Mouse (Mus musculus): ENCODE results near the gene Rps21.

Gene Rps21
- long read RNA-seq, experiment 1, transcript Rps21-201 (6 exons, 394 nt) = major isoform, 353 of 417 reads
- long read RNA-seq, experiment 1, partial matches to known transcripts = 58 of 417 reads
- long read RNA-seq, experiment 1, other reads (novel, unspliced or antisense) = 6 of 417 reads
- long read RNA-seq, experiment 2, transcript Rps21-201 (6 exons, 394 nt) = major isoform, 309 of 363 reads
- long read RNA-seq, experiment 2, partial matches to known transcripts = 45 of 363 reads
- long read RNA-seq, experiment 2, other reads (novel, unspliced or antisense) = 7 of 363 reads

DNA sequence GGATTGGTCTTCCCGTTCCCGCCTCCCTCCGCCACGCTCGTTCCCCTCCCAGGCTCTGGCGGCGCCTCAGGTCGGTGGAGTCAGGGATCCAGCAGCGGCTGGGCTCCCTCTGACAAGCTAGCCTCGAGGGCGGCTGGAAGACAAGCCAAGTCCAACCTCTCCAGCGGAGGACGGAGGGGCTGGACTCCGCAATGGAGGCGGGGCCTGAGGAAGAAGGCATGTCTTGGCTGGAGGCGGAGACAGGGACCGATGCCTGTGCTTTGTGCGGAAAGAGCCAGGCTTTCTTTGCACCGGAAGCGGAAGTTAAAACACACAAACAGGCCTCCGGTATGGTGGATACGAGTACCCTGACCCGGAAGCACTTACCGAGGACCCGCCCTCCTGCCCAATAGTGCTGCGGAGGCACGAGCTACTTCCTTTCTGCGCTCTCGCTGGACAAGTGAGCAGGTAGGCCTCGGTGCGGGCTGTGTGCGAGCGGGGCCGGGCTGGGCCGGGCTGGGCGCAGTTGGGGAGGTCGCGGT lies at the start of gene Rps21:
Rps21 (plus strand) TSS at position 377 of the 521 bp plus-strand sequence.
- intact Hi-C loops (cut with DNase I) = loop anchor here (10.0 kb wide), 1 partner anchor 332 kb away; no protein-coding TSS in a partner anchor

DNA sequence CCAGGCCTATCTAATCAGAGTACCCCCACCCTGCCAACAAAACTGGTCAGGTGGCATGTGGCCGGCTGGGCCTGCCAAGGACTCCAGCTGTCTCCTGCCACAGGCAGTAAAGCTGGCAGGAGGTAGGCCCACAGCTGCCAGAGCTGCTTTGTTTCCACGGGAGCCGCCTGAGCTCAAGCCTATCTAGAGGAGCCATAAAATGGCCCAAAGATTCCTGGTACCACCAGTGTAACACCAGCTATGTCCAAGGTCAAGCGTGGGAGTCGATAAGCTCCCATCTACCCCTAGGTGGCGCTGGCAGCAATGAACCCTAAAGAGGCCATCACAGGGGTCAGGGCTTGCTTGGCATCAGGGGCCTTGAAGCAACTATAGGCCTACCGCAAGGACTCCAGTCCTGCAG lies 49.3 kb upstream of the Rps21 start:
- intact Hi-C loops (cut with DNase I) = loop anchor here (2.0 kb wide), 1 partner anchor 43 kb away; no protein-coding TSS in a partner anchor

DNA sequence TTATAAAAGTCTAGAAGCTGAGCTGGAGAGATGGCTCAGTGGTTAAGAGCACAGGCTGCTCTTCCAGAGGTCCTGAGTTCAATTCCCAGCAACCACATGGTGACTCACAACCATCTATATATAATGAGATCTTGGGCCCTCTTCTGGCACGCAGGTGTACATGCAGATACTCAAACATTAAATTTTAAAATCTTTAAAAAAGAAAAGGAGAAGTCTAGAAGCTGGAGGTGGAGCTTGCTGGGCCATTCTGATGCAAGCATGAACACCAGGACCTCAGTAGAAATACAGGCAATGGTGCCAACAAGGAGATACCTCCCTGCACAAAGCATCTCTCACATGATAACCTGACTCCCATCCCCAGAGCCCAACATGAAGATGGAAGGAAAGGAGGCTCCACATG lies 48.2 kb upstream of the Rps21 start:
- intact Hi-C loops (cut with DNase I) = loop anchor here (2.0 kb wide), 1 partner anchor 42 kb away; no protein-coding TSS in a partner anchor

DNA sequence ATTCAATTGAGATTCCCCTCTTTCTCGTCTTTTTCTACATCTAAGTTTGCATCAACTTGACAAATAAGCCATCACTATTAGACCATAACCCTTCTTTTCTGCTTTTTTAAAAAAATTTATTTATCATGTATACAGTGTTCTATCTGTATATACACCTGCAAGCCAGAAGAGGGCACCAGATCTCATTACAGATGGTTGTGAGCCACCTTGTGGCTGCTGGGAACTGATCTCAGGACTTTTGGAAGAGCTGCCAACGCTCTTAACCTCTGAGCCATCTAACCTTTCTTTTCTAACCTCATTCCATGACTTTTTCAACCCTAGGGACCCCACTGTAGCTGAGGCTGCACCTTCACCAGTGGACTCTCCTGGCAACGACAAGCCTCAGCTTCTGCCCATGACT lies 44.9 kb upstream of the Rps21 start:
- intact Hi-C loops (cut with DNase I) = no loop called here

DNA sequence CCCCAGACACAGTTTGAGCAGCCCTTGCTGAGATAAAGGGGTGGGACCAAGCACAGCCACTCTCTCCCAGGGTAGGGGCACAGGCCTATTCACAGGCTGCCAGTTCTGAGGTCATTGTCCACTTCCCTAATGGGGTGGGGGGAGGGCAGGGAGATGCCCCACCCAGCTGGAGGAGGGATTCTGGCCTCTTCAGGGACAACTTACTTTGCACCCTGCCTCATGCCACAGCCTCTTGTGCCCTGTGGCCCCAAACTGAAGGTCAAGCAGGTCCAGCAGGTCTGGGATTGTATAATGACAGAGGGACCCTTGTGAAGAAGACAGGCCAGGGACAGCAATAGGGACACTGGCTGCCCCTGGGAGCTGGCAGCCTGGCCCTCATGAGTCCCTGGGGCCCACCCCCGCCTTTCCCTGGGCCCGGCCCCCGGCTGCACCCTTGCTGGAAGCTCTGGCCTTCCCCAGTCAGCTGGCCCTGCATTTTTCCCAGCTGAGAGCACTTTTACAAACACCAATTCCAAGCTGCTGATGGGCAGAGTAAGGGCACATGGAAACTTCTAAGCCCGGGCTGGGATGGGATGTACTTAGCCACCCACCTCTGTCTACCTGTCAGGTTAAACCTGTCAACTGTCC lies 42.7 kb upstream of the Rps21 start:
- intact Hi-C loops (cut with DNase I) = no loop called here

DNA sequence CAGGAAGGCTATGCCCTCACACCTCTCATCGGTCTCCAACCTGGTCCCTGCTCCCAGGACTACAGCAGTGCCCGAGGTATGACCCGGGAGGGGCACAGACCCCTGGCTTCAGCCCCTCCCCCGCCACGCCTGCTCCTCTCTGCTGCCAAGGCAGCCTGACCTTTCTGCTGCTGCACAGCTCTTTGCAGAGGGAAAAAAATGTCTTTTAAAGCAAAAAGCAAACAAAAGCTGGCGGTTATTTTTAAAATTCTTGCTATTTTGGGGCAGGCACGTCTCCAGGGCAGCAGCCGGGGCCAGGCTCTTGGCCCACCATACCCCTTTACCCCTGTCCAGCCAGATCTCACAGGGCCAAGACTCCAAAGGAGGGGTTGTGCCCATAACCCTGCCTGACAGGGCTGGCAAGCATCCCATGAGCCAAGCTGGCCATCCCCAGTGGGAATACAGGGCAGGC lies 42.1 kb upstream of the Rps21 start:
- intact Hi-C loops (cut with DNase I) = no loop called here

DNA sequence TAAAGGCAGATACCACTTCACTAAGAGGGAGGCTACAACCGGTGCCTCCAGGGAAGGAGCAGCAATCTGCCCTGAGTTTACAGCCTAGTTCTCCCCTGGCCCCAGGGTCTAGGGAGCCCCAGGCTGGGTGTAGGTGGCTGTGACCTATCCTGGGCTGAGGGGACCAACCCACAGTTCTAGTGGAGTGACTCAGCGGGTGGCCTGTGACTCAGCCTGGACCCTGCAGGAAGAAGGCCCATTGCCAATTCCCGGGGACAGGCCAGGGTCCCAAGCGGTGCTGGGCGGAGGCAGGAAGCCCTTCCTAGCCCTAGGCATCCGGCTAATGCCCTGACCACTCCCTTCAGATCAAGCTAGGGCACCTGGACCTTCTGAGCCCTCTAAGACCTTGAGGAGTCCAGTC lies 41.2 kb upstream of the Rps21 start:
- intact Hi-C loops (cut with DNase I) = no loop called here

DNA sequence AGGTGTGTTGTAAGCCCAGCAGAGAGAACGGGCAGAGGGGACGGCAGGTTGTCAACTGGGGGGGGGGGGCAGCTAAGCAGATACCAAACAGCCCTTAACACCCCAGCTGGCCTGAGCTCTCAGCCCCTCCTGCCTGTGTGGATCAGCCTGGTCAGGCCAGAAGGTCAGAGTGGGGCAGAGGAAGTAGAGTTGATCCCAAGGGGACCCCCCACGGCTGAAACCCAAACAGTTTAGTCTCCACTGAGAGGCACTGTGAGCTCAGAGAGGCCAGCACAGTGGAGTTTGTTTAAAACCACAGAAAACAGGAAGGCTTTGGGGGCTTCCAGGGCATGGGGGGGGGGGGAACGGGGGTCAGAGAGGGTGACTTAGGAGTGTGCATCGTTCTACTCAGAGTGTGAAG lies 40.3 kb upstream of the Rps21 start:
- intact Hi-C loops (cut with DNase I) = no loop called here

DNA sequence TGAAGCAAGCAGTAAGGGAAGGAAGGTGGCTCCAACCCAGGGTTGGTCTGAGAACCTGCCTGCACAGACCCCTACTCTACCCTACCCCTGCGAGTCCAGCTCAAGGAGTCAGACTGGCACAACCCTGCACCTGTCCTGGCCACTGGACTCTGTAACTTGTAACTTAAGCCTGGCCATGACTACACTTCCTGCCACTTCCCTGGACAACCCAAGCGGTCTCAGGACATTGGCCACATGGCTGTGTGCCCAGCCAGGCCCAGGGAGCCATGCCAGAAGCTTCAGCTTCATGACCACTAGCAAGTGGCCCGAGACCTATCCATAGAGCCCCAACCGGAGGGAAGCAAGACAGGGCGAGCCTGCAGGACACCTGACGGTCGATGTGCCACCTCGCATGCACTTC lies 39.6 kb upstream of the Rps21 start:
- intact Hi-C loops (cut with DNase I) = no loop called here

DNA sequence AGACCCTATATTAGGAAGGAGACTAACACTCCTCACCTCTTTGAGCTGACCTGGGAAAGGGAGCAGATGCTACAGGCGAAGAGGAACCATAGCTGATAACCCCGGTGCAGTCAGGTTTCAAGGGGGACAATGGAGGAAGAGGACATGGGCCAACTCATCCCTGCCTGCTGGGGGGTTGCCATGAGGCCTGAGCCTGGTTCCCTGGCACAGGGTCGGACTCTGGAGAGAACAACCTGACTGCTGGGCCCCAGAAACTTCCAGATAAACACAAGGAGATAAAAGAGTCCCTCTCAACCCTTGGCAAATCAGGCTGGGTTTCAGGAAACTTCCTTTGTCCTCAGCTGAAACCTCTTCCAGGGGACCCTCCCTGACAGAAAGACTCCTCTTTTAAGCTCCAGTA lies 38.9 kb upstream of the Rps21 start:
- intact Hi-C loops (cut with DNase I) = no loop called here

DNA sequence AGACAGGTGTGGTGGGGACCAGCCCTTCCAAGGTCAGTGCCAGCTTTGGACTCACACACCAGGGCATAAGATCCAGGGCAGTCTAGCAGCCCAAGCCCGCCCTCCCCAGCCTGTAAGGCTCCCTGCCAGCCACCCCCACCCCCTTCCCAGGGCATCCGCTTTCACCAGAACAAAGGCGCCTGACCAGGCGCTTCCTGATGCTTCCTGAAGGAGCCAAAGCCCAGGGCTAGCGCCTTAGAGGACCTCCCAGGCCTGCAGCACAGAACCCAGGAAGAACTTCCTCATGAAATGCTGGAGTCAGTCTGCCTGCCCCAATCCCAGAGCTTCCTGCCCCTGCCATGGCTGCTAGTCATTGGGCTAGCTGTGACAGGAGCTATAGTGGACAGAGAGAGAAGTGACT lies 38.5 kb upstream of the Rps21 start:
- intact Hi-C loops (cut with DNase I) = no loop called here

DNA sequence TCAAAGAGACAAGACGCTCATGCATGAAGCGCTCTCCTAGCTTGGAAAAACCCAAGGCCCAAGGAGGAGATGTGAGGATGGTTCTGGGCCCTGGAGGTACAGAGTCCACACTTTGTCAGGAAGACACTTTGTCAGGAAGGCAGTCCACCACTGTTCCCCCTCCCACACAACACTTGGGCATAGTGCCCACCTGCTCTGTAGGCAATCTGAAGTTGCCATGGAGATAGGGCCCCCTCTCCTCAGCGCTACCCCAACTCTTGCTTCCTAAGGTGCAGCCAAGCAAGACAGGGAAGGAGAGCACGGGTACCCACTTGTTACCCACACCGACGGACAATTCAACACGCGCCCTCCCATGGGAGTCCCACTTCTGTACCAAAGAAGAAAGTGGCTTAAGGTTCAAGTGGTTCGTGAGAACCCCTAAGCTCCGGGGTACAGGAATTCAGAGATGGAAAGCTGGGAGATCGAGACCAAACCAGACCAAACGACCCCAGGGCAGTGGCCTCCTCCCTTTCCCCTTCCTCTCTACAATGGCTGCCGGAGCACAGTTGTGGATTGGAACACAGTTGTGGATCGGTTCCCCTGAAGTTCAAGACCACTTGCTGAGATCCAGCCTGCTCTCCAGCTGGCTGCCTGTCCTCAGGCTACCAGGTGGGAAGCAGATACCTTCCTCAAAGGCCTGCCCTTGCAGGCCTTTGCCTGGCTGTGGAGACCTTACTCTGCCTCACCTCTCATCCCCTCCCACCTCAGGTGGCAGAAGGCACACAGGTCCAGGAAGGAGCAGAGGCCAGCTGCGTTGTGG lies 37.8 kb upstream of the Rps21 start:
- intact Hi-C loops (cut with DNase I) = no loop called here

DNA sequence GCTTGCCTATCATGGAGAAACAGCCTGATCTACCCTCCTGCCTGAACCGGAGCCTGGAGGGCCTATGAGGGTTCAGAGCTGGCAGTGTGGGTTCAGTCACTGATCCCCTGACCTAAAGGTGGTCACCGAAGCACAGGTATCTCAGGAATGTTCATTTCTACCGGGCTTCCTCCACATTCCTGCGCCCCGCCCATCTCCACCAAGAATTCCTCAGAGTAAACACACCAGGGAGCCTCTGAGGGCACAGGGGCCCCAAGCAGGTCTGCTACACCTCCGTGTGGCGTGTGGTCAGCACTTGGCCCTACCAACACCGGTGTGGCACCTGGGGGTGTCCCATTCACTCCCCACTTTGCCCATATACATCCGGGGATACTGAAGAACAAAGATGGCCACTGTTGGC lies 37.0 kb upstream of the Rps21 start:
- intact Hi-C loops (cut with DNase I) = no loop called here

DNA sequence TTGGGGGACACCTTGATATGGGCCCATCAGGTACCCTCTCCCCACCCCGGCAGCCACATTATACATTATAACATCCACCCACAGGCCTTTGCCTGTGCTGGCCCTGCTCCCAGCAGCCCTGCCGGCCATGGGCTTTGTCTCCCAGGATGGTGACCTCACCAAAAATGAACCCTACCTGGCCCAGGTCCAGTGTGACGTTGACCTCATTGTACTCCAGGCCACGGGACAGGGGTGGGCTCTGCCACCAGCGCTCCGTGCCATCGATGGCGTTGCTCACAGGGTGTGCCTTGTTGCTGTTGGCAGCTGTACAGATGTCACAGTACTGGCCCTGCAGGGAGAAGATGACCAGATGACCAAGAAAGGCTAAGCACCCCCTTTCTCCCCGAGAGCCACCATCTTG lies 36.1 kb upstream of the Rps21 start:
- intact Hi-C loops (cut with DNase I) = no loop called here

DNA sequence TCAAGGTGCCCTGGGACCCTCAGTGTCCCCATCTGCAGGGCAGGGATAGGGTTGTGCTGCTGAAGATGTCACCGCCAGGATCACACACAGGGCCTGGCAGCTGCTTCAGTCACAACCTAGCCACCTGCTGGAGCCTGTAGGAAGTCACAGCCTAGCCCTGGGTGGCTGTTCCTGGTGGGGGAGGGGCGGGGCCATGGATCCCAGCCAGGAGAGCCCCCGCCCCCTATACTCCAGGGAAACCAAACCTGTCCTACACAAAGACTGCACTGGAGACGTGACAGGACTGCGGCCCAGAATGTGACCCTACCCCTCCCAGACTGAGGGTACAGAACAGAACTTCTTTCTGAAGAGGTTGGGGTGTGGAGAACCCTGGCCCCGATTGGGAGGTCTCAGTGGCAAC lies 34.9 kb upstream of the Rps21 start:
- intact Hi-C loops (cut with DNase I) = no loop called here

DNA sequence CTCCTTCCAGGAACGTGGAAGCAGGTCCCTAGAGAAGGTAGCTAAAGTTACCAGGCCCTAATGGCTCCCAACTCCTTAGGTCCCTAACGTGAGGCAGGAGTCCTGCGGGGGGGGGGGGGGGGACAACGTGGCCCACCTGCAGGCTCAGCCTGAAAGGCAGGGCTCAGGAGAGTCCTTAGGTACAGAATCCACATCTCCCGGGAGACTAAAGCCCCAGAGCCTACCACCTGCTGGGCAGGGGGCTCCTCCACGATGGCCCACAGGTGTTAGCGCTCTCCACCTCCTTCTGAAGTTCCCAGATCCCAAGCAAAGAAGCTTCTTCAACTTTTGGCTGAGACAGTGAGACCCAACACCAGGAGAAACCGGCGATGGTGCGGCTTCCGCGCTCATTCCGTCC lies 32.5 kb upstream of the Rps21 start:
- intact Hi-C loops (cut with DNase I) = no loop called here

DNA sequence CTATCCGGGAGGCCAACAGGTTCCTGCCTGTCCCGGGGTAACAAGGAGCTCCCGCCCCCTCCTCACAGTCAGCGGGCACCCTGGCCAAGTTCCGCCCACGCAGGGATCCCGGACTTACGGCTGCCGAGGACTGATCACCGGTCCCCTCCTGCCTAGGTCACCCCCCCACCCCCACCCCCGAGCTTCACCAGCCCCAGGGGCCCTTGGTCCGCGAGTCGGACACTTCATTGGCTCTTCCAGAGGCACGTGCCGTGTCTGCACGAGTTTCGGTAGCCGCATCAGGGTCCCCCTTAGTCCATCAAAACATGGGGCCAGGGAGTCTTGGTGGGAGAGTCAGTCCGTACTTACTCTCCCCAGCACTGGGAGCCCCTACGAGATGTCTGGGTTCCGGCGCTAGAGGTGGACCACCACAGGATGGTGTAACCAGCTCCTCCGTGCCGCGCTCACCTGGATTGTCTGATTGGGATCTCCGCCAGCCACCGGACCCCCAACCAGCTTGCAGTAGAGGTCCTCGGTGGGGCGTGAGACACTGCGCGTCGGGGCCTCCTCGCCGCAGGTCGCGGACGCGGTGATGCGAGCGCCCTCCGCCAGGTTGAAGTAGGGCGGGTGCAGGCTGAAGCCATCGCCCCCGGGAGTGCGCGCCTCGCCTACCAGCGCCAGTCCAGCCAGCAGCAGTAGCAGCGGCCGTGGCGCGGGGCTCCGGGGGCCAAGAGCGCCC lies 32.0 kb upstream of the Rps21 start:
- intact Hi-C loops (cut with DNase I) = no loop called here

DNA sequence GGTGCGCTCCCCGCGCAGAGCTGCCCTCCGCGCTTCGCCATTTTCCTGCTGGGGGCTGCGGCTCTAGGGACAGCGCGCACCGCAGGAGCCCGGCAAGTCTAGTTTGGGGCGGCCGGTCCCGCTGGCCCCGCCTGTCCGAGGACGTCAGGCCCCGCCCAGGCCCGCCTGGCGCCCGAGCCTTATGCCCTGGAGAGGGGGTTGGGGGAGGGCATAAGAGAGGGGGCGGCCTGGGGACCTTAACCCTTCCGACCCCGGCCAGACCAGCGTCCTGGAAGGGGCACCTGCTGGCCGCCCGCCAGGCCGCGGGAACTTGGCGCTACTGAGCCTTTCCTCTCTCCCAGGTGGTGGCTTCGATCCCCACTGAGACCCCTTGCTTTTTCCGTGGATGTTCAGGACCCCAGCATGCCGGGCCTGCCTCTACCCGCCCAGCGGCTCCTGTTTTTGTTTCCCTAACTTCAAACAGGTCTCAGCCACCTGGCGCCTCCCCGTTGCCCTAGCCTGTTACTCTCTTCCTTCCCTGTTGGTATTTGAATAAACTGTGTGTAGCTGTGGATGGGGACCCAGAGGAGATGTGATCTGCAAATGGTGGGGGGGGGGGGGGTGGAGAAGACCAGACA lies 31.3 kb upstream of the Rps21 start, which contains the start of gene Lama5:
Lama5 (minus strand) TSS at position 98 of the 617 bp plus-strand sequence.
- intact Hi-C loops (cut with DNase I) = no loop called here

DNA sequence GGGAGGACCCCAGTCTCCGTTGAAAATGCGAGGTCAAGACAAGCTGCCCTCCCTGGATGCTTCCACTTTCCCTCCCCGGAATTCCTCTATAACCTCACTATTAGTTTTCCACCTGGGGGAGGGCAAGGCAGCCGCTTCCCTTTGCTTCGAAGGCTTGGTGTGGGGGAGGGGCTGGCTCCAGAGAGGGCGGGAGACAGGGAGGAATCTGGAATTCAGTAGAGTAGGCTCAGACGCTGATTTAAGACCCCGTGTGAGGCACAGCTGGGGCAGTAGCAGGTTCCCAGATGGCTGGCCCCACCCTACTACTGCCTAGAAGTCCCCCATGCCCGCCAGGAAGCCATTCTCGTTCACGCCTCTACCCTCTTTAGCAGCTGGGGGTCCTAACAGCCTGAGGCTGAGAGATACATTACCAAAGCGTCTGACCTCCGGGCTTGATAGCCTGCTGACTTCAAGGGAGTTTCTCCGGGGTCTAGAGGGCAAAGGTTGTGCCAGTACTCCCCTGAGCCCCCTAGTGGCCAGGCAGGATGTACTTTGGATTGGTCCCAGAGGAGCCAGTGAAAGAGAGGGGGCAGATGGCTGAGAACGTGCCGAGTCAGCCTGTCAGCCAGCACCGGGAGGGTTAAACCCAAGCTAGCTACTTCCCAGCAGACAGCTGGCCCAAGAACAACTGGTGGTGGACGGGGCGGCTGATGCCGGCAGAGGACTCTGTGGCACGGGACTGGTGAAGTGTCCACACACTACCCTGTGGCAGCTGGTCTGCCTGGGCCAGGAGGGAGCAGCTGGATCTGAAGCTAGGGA lies 29.7 kb upstream of the Rps21 start:
- intact Hi-C loops (cut with DNase I) = no loop called here

DNA sequence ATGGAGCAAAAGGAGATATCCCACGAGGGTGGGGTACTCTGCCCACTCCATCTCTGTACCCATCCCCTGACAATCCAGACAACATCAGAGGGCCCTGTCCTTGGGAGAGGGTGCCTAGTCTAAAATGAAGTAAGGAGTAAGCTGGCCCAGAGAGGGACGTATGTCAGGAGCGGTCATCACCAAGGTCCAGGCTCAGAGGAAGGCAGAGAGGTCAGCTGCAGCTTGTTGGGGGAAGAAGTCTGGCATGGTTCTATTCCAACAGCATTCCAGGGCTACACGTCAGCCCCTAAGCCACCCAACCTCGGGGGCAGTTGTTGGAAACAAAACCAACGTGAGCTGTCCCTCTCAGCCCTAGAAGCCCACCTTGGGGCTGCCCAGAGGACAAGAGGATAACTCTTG lies 29.1 kb upstream of the Rps21 start:
- intact Hi-C loops (cut with DNase I) = no loop called here
